Mouse (Mus musculus): ENCODE data around the gene Gm17359.

GRCm38 (mm10) chr3:79434436-79434835 lies 98.0 kb downstream of the Gm17359 start:
- no peak for TF ChIP-seq EP300 (IDR thresholded peaks at IDR 0.05; ENCODE audit: low read depth)
- TF ChIP-seq CTCF (IDR thresholded peaks at IDR 0.05; ENCODE audit: low read depth): no peak

All from liver, embryonic 14.5 days (tissue).